Mouse (Mus musculus) C2C12 (cell line): ENCODE results near the gene Rab23.

ENCODE experiments used
- CTCF ChIP-seq: IDR thresholded peaks from one replicate; pipeline ENCODE4 v1.5.1; 2011; ENCODE audit not compliant: control insufficient read depth, insufficient read depth, insufficient read length
- MYOG ChIP-seq: IDR thresholded peaks from one replicate; pipeline ENCODE4 v1.6.1; 2011; ENCODE audit not compliant: control insufficient read depth, insufficient read length; ENCODE audit errors: extremely low read depth

GRCm38 (mm10) chr1:33693893-33694292 lies 25.8 kb upstream of the Rab23 start:
- no peak for TF ChIP-seq CTCF
- TF ChIP-seq MYOG = no peak
